Mouse (Mus musculus) CH12F3 (cell line): ENCODE data around the gene Itpr3.

Experiments
- in situ Hi-C: fragments of 300-500 bp; cut with MboI; formaldehyde crosslinking; loops from 2 replicates; pipeline ENCODE4 v1.14.3; 2020; ENCODE audit warnings: low sequenced_read_pairs

Itpr3 gene

DNA sequence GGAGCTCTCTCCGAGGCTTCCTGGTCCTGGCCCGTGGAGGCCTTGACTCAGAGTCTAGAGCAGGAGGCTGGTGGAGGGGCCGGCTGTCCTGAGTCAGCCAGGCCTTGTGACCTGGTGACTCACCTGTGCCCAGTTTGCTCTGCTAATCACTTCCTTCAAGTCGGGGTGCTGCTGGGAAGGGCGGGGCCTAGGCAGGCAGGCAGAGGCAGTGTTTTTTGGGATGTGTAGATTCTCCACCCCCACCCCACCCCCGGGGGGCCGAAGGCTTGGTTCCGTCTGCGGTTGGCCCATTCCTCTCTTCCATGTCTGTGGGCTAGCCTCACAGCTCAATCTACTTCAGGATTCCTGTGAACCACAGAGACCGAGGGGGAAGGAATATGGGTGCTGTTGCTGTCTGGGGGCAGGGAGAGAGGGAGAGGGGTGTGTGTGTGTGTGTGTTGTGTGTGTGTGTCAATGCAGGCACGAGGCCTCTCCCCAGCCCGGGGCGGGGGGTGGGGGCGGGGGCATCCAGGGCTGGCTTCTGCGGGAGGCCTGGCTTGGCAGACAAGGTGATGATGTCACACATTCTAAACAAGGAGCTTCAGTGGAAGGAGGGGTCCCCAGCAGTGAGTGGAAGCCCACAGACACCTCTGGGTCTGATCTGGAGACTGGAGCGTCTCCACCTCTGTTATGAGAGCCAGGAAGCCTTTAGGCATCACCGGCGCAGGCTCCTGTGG lies 18.6 kb upstream of the Itpr3 start:
- in situ Hi-C loops = no loop called here

DNA sequence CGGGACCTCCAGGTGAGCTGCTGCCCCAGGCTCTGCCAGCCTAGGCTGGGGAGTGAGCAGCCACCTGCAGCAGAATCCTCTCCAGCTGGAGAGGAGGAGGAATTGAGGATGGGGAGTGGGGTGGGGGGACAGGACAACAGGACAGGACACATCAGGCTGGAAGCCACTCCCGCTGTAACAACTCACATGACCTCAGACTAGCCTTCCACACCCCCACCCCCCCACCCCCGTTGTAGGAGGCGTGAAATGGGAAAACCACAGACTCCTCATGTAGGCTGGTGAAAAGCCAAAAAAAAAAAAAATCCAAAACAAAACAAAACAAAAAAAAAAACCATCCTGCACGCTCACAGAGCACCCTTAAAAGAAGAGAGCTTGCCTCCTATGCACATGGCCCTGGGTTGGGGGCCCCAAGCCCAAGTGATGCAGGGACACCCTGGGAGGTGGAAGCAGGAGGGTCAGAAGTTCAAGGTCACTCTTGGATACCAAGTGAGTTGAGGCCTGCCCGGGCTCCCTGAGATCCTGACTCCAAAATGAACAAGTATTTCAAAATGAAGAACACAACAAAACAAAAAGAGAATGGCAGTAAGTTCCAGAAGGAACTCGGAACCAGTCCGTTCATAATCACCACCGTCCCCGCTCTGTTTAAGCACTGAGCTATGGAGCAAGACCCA lies 17.5 kb upstream of the Itpr3 start:
- in situ Hi-C loops = no loop called here

DNA sequence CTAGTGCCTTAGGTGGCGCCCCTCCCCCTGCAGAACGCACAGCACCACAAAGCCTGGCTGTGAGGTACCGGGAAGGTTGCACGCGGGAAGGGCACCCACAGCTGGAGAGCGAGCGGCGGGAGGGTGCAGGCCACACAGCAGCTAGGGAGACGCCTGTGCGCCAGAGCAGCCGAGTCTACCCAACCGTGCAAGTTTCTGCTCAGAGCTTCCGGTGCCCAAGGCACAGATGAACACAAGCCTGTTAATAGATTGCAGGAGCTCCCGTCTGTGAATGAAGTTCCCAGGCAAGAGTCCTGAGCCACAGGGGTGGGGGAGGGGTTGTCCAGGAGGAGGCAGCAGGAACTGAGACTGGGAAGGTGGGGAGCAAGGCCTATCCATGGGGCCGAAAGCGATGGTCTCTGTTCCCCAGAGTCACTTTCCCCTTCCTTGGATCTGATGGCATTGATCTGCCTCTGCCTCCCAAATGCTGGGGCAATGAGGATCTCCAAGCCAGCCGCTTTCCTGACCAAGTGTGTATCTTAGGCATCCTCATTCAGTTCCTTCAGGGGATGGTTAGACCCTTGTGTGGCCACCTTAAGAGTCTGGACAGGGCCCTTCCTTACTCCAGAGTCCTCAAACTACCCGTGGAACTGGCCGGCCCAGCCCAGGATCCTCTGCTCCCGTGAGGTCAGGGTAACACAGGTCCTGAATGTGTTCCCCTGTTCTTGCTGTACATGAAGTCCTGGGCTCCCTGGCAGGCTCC lies 16.6 kb upstream of the Itpr3 start:
- in situ Hi-C loops = no loop called here

DNA sequence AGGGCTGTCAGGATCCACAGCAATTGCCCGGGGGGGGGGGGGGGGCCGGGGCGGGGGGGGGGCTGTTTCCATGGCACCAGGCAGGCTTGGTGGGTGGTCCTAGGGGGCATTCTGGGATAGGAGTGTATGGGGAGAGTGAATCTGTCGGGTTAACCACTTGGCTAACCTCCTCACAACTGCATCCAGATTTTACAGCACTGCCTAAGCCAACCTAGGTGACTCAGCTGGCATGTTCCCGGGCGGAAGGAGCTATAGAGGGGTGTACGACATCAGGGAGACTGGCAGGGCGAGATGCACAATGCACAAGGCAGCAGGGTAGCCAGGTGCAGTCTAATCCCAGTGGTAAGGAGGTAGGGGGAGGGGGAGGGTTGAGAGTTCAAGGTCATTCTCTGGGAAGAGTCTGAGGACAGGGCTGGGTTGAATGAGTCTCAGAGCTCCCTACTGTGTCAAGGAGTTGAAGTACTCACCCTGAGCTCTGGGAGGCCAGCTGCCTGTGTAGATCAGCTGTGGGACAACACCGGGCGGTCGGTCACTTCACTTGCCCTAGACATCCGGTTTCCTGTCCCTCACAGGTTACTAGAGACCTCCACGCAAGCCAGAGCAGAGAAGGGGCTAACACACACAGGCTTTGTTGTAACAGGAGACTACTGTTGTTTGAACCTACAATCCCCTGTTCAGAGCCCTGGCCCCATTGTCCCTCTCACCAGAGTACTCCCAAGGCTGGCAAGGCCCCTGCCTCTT lies 15.9 kb upstream of the Itpr3 start:
- in situ Hi-C loops = no loop called here

DNA sequence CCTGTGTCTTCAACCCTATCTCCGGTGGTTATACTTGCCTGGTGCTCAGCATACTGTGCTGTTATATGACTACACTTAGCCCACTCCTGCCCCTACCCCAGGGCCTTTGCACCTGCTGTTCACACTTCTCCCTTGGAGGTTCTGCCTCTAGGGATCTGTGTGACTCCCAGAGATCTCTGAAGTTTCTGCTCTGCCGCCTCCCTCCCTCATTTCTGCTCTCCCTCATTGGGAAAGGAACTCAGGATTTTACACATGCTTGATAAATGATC lies 15.4 kb upstream of the Itpr3 start:
- in situ Hi-C loops = no loop called here

DNA sequence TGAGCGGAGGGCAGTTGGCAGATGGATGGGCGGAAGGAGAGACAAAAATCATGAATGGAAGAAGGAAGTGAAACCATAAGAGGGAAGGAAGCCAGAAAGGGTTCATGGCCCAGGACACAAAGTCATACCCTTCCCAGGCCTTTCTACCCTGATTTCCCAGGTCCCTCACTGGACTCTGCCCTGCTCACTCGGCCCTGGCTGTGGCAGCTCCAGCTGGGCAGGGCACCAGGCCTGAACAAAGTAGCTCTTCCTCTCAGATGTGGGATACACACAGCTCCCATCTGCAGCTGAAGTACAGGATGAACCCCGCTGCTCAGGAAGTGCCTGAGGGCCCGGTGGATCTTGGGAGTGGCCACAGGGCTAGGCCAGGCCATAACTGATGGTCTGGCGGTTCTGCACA lies 14.3 kb upstream of the Itpr3 start:
- in situ Hi-C loops = no loop called here

DNA sequence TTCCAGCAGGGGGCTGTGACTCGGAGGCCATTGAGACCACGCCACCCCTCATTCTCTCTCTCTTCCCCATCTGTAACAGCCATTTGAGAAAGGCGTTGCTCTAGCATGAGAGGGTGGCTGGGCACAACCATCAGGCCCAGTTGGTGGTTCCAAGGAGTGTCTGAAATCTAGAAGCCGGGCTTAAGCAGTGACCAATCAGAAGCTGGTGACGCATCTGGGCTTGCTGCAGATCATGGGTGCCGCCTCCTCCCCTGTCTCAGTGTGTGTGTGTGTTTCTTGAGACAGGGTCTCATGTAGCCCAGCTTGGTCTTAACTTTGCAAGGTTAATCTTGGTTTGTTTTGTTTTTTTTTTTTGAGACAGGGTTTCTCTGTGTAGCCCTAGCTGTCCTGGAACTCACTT lies 11.9 kb upstream of the Itpr3 start:
- in situ Hi-C loops = no loop called here

DNA sequence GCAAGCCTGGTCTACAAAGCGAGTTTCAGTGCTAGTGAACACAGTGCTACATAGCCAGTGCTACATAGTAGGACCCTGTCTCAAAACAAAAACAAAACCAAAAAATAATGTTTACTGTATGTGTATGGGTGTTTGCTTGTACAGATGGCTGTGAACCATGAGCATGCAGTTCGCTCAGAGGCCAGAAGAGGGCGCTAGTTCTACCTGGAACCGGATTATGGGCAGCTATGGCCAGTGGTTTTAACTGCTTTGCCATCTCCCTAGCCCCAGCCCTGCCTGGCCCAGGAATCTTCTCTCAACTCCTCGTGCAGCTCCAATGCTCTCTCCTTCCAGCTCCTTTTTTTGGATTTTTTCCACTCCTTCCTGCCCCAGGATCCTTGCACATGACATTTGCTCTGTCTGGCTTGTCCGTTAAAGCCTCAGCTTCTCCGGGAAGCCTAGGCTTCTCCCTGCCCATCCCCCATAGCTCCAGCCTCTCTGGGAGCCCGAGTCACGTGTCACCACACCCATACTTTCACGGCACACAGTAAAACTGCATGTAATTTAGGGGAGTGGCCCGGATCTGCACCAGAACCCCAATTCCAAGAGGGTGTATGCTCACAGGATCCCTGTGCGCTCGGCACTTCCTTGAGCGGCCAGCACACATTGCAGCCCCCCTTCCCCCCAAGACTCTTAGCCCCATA lies 9.2 kb upstream of the Itpr3 start:
- in situ Hi-C loops = no loop called here

DNA sequence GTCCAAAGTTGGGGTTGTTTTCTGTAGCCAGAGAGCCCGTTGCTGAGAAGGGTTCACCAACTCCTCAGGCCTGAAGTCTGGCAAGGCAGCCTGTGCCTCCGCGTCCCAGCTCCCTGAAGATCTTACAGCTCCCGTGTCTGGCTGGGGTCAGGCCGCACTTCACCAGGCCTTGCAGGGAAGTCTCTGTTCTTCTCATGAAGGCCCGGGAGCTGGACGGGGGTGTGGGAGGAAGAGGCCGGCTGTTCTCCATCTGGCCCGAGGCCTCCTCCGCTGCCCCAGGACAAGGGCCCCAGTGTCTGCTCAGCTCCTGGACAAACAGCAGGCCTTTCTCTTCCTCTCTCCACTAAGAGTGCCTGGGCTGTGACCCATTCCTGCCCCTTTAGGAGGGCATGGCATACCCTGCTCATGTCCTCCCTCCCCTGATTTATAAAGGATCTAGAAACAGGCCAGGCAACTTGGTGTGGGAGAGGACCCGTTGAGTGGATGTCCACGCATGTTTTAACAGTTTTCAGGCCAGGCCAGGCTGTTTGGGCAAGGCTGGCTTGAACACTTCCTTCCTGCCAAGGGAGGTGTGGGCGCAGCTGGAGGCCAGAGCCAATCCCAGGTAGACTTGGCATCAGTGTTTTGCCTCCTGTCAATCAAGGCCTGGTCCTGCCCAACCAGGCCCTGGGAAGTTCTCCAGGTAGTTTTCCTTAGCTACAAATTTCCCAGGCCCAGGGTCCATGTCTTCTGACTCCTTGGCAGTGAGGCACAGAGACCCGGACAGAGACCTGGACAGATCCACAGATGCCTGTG lies 8.5 kb upstream of the Itpr3 start:
- in situ Hi-C loops = no loop called here

DNA sequence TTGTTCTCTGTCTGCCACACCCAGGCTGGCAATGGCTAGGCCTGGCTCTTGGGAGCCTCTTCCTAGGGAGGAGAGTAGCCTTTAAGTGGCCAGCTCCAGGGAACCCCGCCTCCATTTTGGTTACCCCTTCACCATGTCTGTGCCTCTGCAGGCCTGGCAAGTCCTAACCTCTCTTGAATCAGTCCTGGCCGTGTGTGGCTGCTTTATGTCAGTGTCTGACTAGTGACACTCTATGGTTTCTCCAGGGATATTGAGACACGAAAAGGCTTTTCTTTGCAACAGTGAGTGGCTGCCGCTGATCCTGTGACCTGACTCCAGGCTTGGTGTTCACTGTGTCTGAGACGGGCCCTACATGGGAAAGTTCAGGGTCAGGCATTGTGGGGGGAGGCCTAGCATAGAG lies 6.3 kb upstream of the Itpr3 start:
- in situ Hi-C loops = no loop called here

DNA sequence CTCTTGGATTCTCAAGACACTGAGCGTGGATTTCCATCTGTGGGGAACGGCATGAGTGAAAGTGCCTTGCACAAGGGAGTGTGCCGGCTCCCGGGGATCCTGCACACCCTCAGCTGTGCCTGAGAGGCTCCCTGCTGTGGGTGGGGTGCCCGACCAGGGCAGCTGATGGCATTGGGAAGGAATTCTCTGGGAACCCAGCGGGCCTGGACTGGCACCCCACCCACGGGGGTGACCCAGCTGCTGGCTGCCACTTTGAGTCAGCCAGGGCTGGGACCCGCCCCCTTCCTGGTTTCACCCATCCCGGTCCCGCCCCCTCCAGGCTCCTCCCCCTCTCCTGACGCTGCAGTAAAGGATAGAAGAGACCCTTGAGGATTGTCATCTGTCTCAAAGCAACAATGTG lies 5.6 kb upstream of the Itpr3 start:
- in situ Hi-C loops = no loop called here

DNA sequence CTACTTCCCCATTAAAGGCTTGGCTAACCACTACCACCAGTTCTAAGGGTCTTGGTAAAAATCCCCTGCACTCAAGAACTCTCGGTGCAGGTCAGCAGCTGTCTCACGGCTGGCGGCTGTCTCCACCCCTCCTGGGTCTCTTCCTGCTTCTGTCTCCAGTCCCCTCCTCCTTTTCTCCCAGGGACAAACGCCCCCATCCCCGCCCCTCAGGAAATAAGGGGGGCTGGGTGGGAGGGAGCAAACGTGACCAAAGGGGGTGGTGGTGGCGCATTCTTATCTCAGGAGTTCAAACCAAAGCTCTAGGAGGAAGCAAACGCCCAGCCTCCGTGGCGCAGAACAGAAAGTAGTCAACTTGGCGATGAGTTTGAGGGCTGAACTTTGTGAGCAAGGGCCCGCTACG lies 934 bp upstream of the Itpr3 start:
- in situ Hi-C loops = no loop called here

DNA sequence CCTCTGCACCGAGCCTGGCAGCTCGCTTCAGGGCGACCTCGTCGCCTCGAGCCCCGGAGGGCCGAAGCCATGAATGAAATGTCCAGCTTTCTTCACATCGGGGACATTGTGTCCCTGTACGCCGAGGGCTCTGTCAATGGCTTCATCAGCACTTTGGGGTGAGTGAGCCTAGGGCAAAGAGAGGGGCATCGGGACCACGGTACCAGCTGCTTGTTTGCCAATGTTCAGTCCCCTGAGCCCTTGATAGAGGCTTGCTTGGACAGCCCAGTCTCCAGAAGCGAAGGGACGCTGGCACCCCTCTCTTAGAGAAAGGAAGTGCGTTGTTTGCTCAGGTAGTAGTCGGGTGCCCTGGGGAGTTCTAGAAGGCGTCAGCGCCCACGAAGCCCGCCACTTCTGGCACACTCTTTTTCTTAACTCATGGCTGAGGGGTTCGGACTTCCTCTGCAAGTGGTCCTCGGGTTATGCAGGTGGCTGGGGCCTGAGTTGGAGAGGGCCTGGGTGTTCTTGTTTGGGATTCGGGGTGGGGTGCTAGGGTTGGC lies 482 bp downstream of the Itpr3 start:
- in situ Hi-C loops = no loop called here

DNA sequence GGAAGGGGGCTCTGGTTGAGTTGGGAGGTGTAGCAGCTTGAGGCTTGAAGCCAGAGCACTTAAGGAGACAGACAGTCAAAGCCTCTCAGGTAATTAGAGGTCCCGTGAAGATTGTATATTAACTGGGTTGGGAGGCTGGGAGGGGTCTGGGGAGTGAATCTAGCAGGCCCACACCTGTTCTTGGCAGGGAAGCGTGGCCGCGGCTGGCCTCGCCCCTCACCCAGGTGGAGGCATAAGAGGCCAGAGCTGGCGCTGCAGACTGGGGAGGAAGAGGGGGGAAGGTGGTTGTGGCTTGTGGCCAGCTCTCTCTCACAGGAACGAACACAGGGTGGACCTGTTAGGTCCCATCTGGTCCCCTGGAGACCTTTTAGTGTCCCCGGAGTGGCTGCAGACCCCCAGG lies 3.6 kb downstream of the Itpr3 start:
- in situ Hi-C loops = no loop called here

DNA sequence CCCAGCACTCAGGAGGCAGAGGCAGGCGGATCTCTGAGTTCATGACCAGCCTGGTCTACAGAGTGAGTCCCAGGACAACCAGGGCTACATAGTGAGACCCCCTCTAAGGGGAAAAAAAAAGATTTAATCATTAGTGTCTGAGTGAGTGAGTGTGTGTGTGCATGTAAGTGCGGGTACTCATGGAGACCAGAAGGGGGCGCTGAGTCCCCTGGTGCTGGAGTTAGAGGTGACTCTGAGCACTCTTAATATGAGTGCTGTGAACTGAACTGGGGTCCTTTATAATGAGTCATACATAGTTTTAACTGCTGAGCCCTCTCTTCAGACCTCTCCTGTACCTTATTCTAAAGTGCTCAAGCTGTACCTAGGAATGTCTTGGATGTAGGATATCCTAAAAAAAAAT lies 4.6 kb downstream of the Itpr3 start:
- in situ Hi-C loops = no loop called here

DNA sequence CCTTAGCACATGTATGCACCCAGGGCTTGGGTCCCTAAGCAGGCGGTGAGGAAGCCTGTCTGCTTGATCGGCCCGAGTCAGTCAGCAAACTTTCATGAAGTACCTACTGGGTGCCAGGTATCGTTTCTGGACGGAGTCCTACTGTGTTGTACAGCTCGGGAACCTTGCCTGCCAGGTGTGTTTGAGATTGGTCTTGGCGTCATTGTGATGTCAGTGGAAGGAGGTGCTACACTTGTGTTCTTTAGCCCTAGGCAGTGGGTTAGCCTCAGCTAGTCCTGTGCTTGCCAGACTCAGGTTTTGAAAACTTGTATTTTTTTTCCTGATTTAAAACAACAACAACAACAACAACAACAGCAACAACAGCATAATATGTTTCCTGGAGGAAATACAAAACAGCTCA lies 5.6 kb downstream of the Itpr3 start:
- in situ Hi-C loops = no loop called here

DNA sequence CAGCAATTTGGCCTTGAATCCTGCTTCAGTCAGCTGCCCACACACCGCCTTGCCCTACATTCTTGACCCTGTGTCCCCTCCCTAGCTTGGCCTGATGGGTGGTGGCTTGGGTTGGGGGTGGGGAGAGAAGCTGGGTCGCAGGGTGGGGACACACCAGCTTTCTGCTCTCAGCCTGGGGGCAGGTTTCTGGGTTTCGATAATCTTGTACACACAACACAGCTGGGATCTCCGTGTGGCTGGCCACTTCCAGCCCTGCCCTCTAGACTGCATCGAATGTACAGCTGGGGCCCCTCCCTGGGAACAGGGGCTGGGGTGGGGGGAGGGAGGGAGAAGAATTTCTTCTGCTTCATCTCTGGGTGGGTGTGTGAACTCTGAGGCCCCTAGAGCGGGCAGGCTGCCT lies 6.6 kb downstream of the Itpr3 start:
- in situ Hi-C loops = no loop called here

DNA sequence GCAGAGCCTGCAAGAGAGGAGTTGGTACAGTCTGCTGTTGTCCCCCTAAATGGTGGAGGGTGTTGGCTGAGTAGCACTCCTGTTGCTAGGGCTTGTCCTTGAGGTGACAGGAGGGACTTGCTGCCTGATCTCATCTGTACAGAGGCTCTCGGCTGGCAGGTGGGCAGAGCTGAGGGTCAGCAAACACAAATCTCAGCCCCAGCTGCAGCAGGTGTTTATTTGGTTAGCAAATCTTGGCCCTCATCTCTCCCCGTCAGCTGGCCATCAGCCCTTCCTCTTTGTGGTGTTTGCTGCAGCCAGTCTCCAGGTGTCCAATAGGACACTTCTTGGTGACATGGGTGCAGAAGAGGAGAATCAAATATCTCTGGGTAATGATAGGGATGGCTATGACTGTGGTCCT lies 7.1 kb downstream of the Itpr3 start:
- in situ Hi-C loops = no loop called here

DNA sequence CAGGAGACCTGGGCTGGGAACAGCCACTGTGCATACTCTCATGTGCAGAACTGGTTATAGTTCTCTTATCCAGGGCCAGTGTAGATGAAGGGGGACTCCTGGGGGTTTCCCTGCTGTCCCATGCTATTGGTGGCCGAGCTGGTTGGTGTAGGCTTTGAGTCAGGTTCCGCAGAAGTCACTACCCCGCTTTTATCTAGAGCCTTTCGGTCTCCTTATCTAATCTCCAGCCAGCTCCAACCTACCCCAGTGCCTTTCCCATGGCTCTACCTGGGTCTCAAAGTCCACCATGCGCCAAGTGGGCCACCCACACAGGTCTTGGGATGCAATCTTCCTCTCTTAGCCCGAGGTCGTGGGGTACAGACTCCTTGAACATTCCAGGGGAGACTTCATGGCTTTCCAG lies 9.0 kb downstream of the Itpr3 start:
- in situ Hi-C loops = no loop called here

DNA sequence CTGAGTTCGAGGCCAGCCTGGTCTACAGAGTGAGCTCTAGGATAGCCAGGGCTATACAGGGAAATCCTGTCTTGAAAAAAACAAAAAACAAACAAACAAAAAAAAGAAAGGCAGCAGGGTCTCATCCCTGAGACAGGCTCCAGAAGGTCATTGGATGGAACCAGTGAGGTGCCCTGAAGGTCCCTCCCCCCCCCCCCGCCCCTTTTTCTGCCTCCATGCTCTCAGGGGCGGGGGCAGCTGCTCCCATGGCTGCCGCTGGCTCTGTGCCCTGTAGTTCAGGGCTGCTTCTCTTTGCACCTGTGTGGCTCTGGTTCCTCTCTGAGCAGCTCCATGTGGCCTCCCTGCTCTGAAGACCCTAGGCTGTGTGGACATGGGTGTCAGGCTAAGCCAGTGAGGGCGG lies 12.0 kb downstream of the Itpr3 start:
- in situ Hi-C loops = no loop called here
